Mouse (Mus musculus) T-helper 2 cell (primary cell): ENCODE measurements around the gene Nacad.

ENCODE experiments used
- in situ Hi-C: fragments of 300-600 bp; cut with MboI, MseI; formaldehyde crosslinking; loops from one replicate; pipeline ENCODE4 v1.15.1; 2025; ENCODE audit warnings: high pct_unique_total_duplicates

Nacad gene

GRCm38 (mm10) chr11:6581560-6581959, 24.3 kb downstream of the Nacad start:
- in situ Hi-C loops = no loop called here

GRCm38 (mm10) chr11:6580065-6580750, 25.6 kb downstream of the Nacad start:
- in situ Hi-C loops = no loop called here

- in situ Hi-C loops = no loop called here
Measured at GRCm38 (mm10) chr11:6579361-6579760, 26.5 kb downstream of the Nacad start.

- in situ Hi-C loops = no loop called here
Measured at GRCm38 (mm10) chr11:6576151-6576550, 29.7 kb downstream of the Nacad start.

- in situ Hi-C loops = no loop called here
Measured at GRCm38 (mm10) chr11:6569410-6569777, 36.5 kb downstream of the Nacad start.

- in situ Hi-C loops = no loop called here
Measured at GRCm38 (mm10) chr11:6568584-6569409, 37.1 kb downstream of the Nacad start.

- in situ Hi-C loops = no loop called here
Measured at GRCm38 (mm10) chr11:6567951-6568350, 37.9 kb downstream of the Nacad start.

- in situ Hi-C loops = no loop called here
Measured at GRCm38 (mm10) chr11:6566496-6566895, 39.4 kb downstream of the Nacad start.

GRCm38 (mm10) chr11:6563201-6563600, 42.7 kb downstream of the Nacad start:
- in situ Hi-C loops = no loop called here

- in situ Hi-C loops = no loop called here
Measured at GRCm38 (mm10) chr11:6562359-6562758, 43.5 kb downstream of the Nacad start.

- in situ Hi-C loops = no loop called here
Measured at GRCm38 (mm10) chr11:6561474-6561873, 44.4 kb downstream of the Nacad start.

GRCm38 (mm10) chr11:6560655-6561360, 45.0 kb downstream of the Nacad start:
- in situ Hi-C loops = no loop called here

- in situ Hi-C loops = no loop called here
Measured at GRCm38 (mm10) chr11:6559996-6560395, 45.9 kb downstream of the Nacad start.

- in situ Hi-C loops = no loop called here
Measured at GRCm38 (mm10) chr11:6558234-6558633, 47.6 kb downstream of the Nacad start.

- in situ Hi-C loops = loop anchor here (5.0 kb wide), 1 partner anchor 157 kb away; no protein-coding TSS in a partner anchor
Measured at GRCm38 (mm10) chr11:6550201-6550600, 55.7 kb downstream of the Nacad start.

- in situ Hi-C loops = loop anchor here (5.0 kb wide), 1 partner anchor 158 kb away; no protein-coding TSS in a partner anchor
Measured at GRCm38 (mm10) chr11:6549770-6550169, 56.1 kb downstream of the Nacad start.
